Mouse (Mus musculus) embryo, embryonic 11 days (tissue): Measurements from ENCODE around the gene Acot1.

Source experiments
- DNase-seq: peaks from one replicate; pipeline ENCODE4 v3.0.0-alpha.2; 2015

Gene Acot1

DNA sequence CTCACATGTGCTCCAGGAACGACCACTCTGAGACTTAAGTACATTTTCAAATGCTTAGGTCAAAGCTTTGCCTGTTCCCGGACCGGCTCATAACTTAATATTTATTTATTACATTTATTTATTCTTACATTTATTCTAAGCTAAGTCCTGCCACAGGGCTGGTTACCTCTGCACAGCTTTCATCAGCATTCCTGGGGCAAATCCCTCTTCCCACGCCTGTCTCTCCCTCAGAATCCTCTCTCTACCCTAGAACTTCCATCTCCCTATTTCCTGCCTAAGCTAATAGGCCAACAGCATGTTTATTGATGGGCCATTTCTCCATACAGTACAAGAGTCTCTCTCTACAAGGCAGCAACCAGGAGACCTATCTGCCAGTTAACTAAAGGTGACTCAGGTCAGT, 58.5 kb downstream of the Acot1 start:
- no peak for DNase-seq
